Mouse (Mus musculus): ENCODE measurements around the gene Prr5.

- TF ChIP-seq CTCF (IDR thresholded peaks at IDR 0.05; ENCODE audit: extremely low read depth, insufficient read length, insufficient replicate concordance, low read depth, low read length) = no peak
- TF ChIP-seq POLR2A (IDR thresholded peaks at IDR 0.05; ENCODE audit: low read depth, low read length) = no peak
Observed at GRCm38 (mm10) chr15:84682821-84683220, 13.4 kb downstream of the Prr5 start.

All from small intestine, adult 2 months (tissue).